Mouse (Mus musculus) spleen, embryonic (tissue): ENCODE data around the gene Wipf2.

Source experiments
- CTCF ChIA-PET: fragments of 350-600 bp; sonication (Branson Sonifier 250); formaldehyde crosslinking; loops from one replicate; lab custom pipeline; 2022; lab: Charles Lee

The Wipf2 gene

DNA sequence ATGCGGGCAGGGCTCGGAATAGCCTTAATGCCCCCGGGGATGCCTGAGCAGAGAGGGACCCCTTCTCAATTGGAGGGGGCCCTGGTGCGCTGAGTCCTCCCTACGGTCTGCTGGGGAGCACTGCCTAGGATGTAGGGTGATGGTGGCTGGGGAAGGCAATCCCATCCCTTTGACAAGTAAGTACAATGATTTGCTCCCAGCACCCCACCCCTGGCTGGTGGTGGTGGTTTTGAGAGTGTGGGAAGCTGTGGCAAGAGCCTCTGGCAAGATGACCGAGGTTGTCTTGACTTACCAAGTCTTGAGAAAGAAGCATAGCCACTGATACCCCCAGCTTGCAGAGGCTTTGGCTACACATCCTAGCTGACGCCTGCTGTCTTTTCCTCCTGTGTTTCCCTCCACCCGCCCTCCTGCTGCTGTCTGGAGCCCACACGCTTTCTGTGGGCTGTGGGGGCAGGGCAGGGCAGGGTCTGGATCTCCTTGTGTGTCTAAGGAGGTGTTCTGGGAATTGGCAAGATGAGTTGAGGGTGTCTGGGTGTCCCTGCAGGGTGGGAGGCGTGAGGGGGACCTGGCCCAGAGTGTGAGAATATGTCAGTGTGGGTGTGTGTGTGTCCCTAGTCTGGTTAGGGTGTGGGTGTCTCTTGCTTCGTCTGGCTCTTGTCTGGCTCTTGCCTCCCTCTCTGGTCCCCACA lies 76.7 kb downstream of the Wipf2 start:
- CTCF ChIA-PET = interaction anchor here (0.6 to 0.9 kb wide), 3 partner anchors 32 to 189 kb away, joined by 3 to 4 read pairs (median 3); no protein-coding TSS in a partner anchor

DNA sequence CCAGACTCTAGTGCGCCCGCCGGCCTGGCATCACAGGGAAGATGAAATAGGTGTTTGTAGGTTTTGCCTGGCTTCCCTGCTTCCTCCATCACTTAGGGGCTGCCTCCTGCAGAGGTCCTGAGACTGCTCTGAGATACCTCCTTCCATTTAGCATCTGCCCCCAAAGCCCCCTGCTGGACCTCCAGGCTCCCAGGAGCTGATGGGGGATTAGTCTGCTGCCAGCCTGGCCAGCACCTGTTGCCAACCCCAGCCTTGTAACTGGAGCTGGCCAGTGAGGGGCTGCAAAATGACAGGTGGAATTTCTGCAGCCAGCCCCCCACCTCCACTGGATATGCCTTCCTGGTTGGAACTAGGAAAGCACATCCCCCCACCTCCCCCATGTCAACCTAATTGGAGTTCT lies 77.3 kb downstream of the Wipf2 start:
- CTCF ChIA-PET = interaction anchor here (0.6 to 0.9 kb wide), 4 partner anchors 8 to 188 kb away, joined by 3 to 7 read pairs (median 4); no protein-coding TSS in a partner anchor

DNA sequence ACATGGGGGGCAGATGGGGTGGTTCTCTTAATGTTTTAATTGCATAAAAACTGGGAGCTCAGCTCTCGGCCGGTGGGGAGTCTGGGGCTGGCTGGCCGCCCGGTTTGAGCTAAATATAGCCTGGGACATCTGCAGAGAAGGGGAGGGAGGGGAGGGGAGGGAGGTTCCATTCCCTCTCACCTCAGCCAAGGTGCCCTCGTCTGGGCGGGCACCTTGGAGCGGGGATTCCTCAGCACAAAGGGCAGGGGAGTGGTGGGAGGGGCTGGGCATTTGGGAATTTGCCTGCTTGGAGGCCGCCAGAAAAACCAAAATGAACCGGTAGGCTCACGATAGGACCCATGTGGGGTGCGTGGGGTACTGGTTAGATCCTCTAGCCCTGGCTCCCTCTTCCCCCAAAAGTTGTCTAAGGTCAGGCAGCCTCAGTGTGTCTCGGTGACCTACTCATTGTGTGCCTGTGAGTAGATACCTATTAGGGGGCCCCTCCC lies 77.9 kb downstream of the Wipf2 start:
- CTCF ChIA-PET = interaction anchor here (0.7 to 1.1 kb wide), 3 partner anchors 8 to 22 kb away, joined by 3 to 7 read pairs (median 3); no protein-coding TSS in a partner anchor

DNA sequence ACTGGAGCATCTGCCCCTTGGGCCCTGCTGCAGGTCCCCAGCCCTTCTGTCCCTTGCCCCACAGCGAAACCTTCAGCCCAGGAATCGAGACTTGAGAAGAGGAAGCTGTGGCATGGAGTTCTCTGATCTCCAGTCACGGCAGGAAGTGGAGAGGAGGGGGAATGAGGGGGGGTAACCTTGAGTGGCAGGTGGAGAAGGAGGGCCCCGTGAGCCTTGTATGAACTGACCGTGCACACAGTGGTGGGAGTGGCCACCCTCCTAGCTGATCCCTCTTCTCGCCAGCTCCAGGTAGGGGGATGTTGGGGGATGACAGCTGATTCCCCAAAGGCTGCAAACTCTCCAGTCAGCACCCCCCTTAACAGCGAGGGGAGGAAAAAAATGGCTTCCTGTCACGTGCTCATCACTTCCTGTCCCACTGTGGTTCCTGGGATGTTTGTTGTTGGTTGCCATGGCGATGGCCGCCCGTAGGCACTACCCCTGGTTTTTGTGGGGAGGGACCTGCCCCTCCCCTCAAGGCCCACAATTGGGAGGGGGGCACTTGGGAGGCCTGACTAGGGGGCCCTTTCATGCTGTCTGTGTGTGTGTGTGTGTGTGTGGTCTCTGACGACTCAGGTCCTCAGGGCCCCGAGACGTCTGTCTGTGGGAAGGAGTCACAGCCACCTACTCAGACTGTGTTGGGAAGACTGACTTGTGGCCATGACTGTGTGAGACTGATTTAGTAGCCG lies 78.5 kb downstream of the Wipf2 start:
- CTCF ChIA-PET = interaction anchor here (0.6 to 1.1 kb wide), 3 partner anchors 12 to 22 kb away, joined by 3 read pairs; no protein-coding TSS in a partner anchor

DNA sequence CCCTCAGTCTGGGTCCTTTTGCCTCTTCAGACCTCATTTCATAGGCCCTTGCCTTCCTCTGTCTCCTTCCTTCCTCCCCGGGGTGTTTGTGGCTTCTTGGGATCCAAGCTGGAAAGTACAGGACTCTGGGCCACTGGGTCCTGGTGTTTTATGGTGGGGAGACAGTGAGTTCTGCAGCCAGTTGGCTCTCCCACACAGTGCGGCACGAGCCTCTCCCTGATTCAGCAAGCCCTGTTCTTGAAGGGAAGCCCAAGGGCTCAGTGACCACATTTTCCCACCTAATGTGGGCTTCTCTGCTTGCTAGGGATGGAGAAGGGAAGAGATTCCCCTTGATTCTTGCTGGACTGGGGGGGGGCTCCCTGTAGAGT lies 79.1 kb downstream of the Wipf2 start:
- CTCF ChIA-PET = interaction anchor here (1.1 kb wide), 1 partner anchor 21 kb away, joined by 3 read pairs; no protein-coding TSS in a partner anchor

DNA sequence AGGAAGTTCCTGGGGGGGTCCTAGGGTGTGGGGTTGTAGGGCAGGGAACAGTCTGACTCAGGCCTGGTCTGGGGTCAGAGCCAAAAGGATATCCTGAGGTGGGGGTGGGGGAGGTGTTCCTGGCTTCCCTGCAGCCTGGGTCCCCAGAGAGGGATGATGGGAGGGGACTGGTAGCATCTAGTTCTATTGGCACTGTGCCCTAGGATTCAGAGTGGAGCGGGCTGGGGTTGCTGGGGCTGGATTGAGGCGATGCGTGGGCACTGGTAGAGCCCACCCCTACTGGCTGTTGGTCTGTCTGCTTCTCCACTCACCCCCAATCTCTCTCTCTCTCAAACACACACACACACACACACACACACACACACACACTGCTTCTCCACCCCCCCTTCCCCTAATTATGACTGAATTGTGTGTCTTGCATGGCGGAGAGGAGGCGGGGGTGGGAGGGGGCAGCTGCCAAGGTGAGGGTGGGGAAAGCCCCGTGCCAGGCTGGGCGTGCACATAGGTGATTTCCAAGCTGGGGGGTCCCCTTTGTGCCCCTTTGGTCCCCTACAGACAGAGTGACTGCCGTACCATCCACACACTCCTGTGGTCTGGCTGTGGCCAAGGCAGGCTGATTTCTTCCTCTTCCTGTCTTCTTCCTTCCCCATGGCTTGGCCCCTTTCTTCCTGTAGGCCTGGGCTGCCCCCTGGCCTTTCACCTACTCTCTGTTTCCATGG lies 79.6 kb downstream of the Wipf2 start:
- CTCF ChIA-PET = interaction anchor here (1.5 kb wide), 1 partner anchor 29 kb away, joined by 4 read pairs; no protein-coding TSS in a partner anchor

DNA sequence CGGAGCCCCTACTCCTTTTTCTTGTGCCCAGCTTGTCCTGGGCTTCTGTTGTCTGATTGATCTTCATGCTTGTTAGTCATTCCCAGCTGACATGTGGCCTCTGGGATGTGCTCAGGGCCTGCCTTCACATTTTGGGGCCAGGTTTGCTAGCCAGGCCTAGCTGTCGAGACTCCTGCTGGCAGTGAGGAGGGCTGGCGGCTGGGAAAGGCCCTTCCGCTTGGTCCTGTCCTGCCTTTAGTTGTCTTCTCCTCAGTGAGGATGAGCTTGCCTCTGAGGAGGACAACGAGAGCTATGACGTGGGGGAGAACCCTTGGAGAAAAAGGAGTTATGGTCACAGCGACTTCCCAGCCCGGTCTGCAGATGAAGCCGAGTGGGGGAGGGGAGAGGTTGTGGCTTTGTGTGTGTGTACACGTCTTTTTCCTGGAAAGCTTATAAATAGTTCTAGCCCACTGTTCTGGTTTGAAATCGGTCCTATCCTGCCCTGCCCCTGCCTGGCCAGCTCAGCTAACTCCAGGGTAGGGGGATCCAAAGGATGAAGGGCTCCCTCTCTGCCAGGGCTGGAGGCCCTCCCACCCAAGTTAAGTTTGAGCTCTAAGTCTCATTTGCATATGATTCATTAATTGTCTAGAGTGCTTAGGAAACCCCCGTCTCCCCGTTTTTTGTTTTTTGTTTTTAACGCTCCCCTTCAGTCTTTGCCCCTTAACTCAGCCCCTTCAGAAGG lies 80.5 kb downstream of the Wipf2 start:
- CTCF ChIA-PET = interaction anchor here (0.9 to 1.5 kb wide), 2 partner anchors 18 to 28 kb away, joined by 3 to 4 read pairs; no protein-coding TSS in a partner anchor

DNA sequence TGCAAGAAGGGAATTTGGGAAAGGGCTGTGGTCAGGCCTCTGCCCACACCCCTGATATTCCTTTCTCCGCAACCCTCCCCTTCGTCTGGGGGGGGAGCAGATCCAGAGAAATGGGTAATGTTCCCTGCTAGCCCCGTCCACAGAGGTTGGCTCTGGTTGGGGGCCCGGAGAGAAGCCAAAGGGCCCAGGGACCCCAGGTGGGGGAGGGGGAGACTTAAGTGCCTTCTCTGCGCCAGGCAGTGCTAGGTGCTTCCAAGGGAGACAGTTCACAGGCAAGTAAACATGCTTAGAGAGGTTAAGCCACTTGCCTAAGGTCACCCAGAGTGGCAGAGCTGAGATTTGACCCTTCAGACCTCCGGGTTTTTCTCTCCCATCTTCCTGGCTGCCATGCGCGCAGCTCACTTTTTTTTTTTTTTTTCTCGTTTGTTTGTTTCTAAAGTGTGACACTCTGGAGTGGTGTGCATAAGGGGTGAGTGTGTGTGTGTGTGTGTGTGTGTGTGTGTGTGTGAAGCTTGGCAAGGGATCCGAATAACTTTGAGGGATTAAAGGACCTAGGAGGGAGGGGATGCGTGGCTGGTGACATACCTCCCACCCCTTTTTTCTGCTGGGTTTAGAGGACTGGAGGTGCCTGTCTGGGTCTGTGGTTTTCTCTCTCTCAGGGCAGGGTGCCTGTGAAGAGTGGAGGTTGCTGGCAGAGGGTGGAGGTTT lies 81.6 kb downstream of the Wipf2 start:
- CTCF ChIA-PET = interaction anchor here (0.5 to 1.8 kb wide), 4 partner anchors 10 to 83 kb away, joined by 3 to 12 read pairs (median 6); no protein-coding TSS in a partner anchor

DNA sequence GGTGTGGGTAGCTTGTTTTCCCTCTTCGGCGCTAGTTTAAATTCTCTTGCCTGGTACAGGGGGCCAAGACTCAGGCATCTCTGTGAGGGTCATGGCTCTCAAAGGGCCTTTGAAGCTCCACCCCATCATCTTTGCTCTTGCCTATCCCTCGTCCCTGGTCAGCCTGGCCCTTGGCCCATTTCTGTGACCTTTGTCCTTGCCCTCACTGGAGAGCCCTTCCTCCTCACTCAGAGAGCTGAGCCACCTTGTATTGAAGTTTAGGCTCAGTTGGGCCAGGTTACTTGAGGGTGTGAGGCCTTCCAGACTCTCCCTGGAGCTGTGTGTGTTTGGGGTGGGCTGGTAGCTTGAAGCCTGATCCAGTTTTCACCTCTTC lies 82.2 kb downstream of the Wipf2 start:
- CTCF ChIA-PET = interaction anchor here (0.5 to 1.8 kb wide), 4 partner anchors 9 to 83 kb away, joined by 3 to 12 read pairs (median 6); no protein-coding TSS in a partner anchor

DNA sequence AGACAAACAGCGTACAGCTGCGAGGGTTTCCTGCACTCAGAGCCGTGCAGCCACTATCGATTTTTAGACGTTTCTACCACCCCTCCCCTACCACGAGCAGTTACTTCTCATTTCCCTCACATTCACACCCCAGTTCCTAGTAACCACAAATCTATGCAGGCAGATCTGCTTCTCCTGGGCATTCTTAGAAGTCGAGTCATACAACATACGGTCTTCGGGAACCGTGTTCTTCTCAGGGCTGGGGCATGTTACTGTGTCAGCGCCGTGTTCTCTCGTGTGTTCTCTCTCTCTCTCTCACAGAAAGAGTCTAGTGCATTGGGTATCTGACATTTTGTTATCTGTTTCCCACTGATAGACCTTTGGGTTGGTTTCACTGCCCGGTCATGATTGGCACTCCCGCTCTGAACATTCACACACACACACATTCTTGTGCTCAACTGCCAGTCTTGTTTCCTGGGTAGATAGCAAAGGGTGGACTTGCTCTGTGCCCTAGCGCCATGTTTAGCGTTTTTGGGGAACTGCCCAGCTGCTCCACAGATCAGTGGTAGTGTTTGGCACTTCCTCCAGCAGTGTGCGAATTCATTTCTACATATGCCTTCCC lies 84.6 kb downstream of the Wipf2 start:
- CTCF ChIA-PET = interaction anchor here (0.5 to 1.4 kb wide), 5 partner anchors 18 to 347 kb away, joined by 3 to 6 read pairs (median 3); no protein-coding TSS in a partner anchor

DNA sequence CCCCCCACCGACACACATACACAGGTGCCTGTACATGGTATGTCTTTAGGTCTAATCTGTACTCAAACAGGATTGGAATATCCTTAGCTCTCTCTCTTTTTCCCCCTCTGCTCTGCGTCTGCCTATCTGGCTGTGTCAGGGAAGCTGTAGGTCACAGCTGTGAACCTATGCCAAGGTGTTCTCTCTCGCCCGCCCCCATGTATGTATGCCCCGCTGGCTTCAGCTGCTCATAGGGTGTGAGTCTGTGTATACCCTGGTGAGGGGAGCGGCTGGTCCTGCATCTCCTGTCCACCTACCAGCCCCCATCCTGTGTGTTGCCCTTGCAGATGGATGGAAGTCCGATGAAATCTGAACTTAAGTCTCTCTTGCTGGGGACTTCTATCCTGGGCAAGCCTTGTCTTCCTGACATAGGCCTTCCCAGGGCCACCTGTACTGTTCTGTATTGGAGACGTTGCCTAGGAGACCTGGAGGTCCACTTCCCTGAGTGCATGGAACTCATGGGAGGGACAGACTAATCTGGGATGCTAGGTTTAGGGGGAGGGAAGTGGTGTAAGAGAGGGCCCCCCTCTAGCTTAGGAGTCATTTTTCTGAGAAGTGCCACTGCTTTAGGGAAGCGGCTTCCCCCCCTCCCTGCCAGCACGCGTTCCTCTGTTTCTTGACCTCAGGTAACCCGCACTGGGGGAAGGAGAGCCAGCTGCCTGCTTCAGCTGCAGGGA lies 86.0 kb downstream of the Wipf2 start:
- CTCF ChIA-PET = interaction anchor here (1.1 to 1.4 kb wide), 2 partner anchors 12 to 16 kb away, joined by 3 to 5 read pairs; no protein-coding TSS in a partner anchor

DNA sequence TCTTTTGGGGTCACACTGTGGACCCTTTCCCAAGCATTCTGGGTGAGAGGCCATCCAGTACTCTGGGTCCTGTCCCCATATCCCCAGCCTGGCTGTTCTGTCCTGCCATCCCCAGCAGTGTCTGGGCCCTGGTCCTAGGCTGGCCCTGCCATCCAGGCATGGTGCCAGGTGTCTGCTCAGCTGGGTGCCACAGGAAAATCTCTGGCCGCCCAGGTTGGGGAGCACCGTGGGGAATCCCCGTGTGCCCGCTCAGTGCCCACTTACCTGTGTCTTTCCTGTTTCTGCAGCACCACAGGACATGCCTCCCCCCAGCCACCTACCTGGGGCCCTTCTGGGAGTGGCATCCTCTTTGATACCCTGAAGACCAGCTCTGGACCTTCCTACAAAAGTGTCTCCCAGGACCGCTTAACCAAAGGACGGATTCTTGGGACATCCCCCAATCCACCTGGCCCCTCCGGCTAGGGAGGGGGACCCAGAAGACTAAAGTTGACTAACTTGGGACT lies 86.6 kb downstream of the Wipf2 start:
- CTCF ChIA-PET = interaction anchor here (0.6 to 1.1 kb wide), 2 partner anchors 11 to 15 kb away, joined by 3 to 4 read pairs; no protein-coding TSS in a partner anchor

DNA sequence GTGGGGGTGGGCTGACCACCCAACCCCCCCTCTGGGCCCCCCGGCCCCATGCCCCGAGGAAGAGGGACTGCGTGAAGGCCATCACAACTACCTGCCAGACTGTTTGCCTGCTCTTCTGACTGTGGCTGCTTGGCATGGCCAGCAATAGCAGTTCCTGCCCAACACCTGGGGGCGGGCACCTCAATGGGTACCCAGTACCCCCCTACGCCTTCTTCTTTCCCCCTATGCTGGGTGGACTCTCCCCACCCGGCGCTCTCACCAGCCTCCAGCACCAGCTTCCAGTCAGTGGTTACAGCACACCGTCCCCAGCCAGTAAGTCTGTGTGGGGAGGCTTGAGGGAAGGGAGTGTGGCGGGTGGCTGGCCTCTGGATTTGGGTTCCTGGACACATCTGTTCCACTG lies 87.0 kb downstream of the Wipf2 start:
- CTCF ChIA-PET = interaction anchor here (0.6 kb wide), 1 partner anchor 15 kb away, joined by 4 read pairs; no protein-coding TSS in a partner anchor

DNA sequence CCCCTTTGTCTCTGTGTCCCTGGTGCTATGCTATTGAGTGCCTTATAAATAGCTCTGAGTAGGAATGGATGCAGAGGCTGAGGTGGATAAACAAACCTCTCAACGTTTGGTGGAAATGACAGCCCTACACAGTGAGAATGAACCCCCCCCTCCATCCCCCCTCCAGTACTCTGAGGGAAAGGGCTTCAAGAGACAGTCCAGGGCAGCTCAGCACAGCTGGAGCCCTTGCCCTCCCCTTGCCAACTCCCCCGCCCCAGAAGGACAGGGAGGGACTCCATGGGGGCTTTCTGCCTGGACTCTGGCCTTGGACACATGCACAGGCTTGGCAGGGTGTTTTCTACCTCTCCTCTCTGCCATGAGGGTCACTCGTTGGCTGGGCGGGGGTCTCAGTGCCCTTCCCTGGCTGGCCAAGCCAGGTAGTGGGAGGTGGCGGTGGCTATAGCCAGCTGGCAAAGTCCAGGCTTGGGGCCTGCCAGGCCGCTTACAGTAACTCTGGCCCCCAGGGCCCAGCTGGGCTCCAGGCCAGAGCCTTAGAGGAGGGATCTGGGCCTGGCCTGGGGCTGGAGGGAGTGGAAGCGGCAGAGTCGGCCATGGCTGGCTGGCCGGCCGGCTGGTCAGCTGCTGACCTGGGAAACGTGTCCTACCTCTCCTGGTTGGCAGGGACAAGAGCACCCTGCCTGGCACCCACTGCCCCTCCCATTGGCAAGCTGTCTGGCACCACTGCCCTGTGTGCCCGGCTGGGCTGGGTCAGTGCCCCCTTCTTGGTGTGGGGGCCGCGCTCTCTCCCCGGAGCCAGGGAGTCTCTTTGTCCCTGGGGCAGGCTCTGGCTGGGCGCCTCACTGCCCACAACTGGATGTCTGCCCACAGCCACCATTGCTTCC lies 87.8 kb downstream of the Wipf2 start:
- CTCF ChIA-PET = interaction anchor here (0.6 kb wide), 1 partner anchor 44 kb away, joined by 4 read pairs; the partner anchor contains the start of gene Cdc6

DNA sequence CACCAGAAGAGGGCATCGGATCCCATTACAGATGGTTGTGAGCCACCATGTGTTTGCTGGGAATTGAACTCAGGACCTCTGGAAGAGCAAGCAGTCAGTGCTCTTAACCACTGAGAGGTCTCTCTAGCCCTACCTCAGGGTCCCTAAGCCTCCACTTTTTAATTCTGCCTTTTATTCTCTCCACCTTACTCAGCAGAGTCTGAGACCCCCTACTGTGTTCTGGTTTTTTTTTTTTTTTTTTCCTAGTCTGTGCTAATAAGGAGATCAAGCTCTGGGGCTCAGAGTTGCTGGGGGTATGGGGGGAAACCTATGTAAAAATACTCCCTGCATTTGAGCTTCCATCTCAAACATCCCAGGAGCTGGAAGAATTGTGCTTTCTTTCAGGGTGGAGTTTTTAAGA lies 88.7 kb downstream of the Wipf2 start:
- CTCF ChIA-PET = interaction anchor here (0.6 kb wide), 3 partner anchors 15 to 53 kb away, joined by 3 to 7 read pairs (median 4); partner anchors contain the start of gene Cdc6

DNA sequence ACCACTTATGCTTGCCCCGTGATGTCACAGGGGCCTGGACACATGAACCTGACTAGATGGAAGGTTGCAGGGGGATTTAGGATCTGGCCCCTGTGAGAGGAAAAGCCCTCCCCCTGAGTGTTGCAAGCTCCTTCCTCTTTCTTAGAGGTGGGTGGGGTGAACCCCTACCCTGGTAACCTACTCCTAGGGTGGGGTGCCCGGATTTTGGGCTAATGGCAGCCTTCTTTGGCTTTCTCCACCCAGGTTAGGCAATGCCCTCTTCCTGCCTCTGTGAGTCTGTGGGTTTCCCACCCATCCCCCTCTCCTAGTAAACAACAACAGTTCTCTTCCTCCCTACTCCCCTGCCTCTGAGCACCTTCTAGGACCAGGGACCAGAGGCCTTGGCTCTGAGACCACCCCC lies 89.3 kb downstream of the Wipf2 start:
- CTCF ChIA-PET = interaction anchor here (0.6 to 0.8 kb wide), 4 partner anchors 16 to 54 kb away, joined by 3 to 12 read pairs (median 7); no protein-coding TSS in a partner anchor

DNA sequence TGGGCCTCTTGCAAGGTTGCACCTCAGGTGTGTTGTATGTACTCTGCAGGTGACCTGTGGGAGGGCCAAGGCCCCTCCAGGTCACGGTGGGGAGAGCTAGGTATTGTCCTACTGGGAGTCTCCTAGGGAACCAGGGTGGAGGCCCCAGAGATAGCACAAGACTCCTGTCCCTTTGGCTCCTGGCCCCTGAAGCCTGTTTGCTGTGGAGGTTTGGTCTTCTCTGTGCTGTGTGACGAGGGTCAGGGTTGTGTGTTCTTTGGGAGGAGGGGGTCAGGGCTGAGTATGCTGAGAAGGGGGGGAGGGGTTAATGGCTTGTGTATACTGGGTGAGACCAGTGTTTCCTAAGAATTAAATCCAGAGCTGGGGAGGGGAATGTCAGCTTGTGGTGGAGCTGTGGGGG lies 89.9 kb downstream of the Wipf2 start:
- CTCF ChIA-PET = interaction anchor here (0.7 to 2.4 kb wide), 5 partner anchors 8 to 183 kb away, joined by 3 to 12 read pairs (median 7); no protein-coding TSS in a partner anchor
